Mouse (Mus musculus) C3H10T1/2 (cell line): ENCODE measurements around the gene Cpeb3. TPM values are rescaled to one million over a fixed set of nuclear protein-coding genes. Genes with fewer than 3 reads are reported as not detected.

ENCODE experiments used
- polyA plus RNA-seq, 2 experiments: library from polyadenylated mRNA; unstranded; fragments of >200 nt; fragmentation: generic; extraction: Trizol; gene quantifications; one replicate each; pipeline ENCODE4 v1.2.1; 2012; ENCODE audit warnings: missing spikeins in 2 of 2

The Cpeb3 gene
- 1 to 10 TPM in 1 of 2 experiments, under 1 TPM in 1; 0.20 to 1.0 TPM for polyA plus RNA-seq

GRCm38 (mm10) chr19:37208176-37208755, at the start of gene Cpeb3:
Cpeb3 (minus strand) TSS chr19:37208601.

GRCm38 (mm10) chr19:37207303-37208175, 862 bp downstream of the Cpeb3 start, which contains the start of gene March5:
March5 (plus strand) TSS chr19:37207543.

Other genes with a start within 250 kb of the Cpeb3 start
- gene March5, start 1.1 kb downstream of the Cpeb3 start, polyA plus RNA-seq = 10 to 100 TPM; 33.3 to 52.0 TPM
- gene Ide, start 129.3 kb upstream of the Cpeb3 start, polyA plus RNA-seq = 1 to 10 TPM; 2.2 to 8.7 TPM
- 1 to 10 TPM in 1 of 2 experiments, under 1 TPM in 1; 0.69 to 7.6 TPM for gene Kif11, start 167.8 kb upstream of the Cpeb3 start, polyA plus RNA-seq
- gene Hhex, start 226.2 kb upstream of the Cpeb3 start, polyA plus RNA-seq = under 1 TPM; 0.29 to 0.44 TPM